Mouse (Mus musculus) spleen, postnatal 4 days (tissue): ENCODE results near the gene Prkaca.
A peak's percentile ranks its signal among the peaks of the same experiment; 100 is the strongest.

Experiments used
- DNase-seq, 2 experiments: peaks; one replicate each; pipeline ENCODE4 v3.0.0; 2022; ENCODE audit warnings: low spot score in 2 of 2

Prkaca gene

DNA sequence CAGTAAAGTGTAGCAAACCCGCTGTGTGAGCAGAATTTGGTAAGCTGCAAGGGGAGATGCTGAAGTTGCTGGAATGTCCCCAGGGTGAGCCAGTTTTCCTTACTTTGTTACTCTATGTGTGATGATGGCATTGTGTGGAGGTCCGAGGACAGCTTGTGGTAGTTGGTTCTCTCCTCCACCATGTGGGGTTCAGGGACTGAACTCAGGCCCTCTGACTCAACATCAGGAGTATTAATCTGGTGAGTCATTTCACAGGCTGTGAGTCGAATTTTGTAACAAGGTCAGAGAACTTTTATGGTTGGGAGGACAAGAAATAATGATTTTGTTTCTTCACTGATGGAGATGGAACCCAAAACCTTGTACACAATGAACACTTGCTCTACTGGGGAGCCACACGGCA is 60.0 kb downstream of the Prkaca start:
- DNase-seq, result no peak

DNA sequence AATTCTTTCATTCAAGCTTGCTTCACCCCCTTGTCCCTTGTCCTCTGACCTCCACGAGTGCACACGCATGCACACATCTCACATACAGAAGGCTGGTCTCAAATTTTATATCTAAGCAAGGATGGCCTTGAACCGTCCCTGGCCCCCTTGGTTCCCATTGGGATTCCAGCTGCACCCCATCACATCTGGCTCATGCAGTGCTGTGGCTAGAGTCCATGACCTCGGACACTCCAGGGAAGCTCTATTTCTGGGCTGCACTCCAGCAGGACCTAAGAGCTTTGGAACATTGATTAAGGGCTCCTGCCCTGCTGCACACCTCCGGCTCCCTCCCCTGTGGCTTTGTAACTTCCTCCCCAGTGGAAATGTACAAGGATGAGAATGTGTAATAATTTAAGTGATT is 65.2 kb downstream of the Prkaca start:
- DNase-seq, result no peak

DNA sequence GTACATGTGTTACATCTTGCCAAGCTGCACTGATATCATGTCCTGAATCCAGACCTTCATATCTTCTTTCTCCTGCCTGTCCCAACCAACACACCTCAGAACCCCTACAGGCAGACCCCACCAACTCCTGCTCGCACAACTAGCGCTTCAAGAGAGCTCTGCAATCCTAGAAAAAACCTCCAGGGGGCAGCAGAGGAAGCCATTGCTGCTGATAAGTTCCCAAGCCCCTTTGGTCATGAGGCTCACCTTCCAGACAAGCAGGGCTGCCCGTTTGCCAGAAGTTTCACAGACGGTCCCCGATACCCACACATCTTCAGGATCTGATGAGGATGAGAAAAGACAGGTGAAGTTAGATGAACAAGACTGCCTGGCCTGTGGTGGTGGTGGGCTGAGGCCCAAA is 66.3 kb downstream of the Prkaca start:
- DNase-seq, result peak; percentile 69 to 87

DNA sequence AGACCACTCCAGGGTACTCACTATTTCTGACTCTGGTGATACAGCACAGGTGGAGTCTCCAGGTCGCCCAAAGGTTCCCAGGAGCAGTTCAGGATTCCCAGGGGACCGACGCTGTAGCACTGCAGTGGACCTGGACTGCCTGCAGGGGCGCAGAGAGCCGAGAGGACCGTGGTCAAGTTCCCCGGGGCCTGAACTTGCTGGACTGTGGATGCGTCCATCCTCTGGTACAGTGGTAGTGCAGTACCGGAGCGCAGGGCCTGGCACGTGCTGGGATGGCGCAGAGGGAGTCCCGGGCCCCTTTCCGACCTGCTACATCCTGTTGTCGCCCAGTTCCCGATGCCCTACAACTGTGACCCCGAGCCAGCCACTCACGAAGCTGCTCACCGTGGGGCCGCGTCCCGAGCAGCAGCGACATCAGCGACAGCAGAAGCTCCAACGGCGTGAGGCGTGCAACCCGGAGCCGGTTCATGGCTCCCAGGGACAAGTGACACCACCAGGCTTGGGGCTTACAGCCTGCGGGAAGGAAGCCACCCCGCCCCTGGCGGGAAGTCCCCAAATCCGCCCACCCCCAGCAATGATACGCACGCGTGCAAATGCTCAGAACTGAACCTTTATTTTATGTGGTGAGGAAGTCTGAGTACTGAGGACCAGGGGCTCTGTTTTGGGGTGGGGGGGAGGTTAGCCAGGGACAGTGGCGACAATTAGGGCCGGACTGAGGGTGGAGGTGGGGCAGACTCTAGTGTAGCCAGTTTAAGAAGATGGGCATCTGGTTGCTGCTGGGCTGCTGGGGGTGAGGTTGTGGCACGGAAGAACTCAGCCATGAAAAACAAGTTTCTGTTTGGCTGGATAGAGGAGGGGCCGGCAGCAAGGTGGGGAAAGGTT is 69.5 kb downstream of the Prkaca start, which contains the start of gene Il27ra:
Gene Il27ra (minus strand): TSS at position 524 of the 882 bp plus-strand sequence.
- peak; percentile 49 to 78 for DNase-seq

DNA sequence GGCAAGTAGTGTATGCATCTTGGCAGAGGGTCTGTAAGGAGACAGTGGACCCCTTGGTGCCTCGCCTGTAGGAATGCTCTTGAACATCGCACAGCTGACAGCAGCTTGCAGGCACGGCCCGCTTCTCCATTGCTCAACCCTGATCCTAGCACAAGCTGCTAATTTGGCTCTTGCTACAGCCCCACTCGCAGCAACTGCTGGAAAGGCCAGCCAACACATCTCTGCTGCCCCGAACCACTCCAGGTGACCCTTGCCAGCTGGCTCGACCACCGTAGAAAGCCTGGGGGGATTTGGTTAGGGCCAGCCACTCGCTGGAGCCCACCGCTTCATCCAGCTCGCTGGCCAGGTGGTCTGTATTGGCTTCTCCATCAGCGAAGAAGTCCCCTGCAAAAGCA is 70.2 kb downstream of the Prkaca start:
- no peak for DNase-seq

DNA sequence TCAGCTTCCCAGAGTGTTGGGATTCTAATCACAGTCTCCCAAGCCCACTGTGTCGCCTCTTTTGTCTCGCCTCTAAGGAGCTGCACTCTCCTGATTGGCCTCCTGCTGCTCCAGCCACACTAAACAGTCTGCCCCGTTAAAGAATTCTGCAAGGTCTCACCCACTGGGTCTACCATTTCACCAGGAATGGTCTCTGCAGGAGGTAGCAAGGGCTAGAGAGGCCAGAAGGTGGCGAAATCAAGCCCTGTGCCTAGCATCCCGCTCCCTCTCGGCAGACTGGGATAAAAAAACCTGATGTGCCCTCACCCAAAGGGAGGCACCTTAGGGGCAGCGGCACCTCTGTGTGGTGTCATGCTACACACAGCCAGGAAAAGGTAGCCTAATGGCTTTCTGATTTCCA is 71.3 kb downstream of the Prkaca start:
- no peak for DNase-seq

DNA sequence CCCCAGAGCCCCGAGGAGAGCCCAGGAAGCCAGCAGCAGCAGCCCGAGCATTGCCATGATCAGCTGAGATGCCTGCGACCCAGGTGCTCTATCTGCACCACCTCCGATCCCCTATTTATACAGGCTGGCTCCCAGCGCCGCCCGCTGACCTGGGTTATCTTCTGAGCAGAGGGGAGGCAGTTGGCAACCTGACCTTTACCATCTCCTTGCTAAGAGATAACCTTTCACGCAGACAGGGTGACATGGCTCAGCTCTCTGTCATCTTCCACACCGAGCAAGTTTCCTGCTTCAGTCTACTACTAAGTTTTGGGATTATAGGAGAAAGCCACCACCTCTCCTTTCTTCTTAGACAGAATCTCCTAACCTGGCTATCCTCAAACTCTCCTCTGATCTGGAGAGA is 72.1 kb downstream of the Prkaca start, which contains the start of gene Rln3:
Gene Rln3 (minus strand): TSS at position 101 of the 400 bp plus-strand sequence.
- DNase-seq, result no peak
